Mouse (Mus musculus): ENCODE data around the gene Zfp61.

GRCm38 (mm10) chr7:24325675-24326128, 24.7 kb upstream of the Zfp61 start:
- no peak for TF ChIP-seq CTCF (IDR thresholded peaks at IDR 0.05 in 2 of 3, conservative IDR thresholded peaks at IDR 0.05 in 1 of 3; ENCODE audit: control insufficient read depth in 1 of 3, insufficient read depth in 1 of 3, low read depth in 2 of 3, low read length in 3 of 3, poor library complexity in 1 of 3, severe bottlenecking in 1 of 3)
- TF ChIP-seq NRF1 (IDR thresholded peaks at IDR 0.05; ENCODE audit: insufficient read depth, low read depth, low read length, poor library complexity, severe bottlenecking), result no peak
- TF ChIP-seq POLR2A (IDR thresholded peaks at IDR 0.05; ENCODE audit: control insufficient read depth in 1 of 2, insufficient read depth in 1 of 2, low read depth in 1 of 2, low read length in 2 of 2, poor library complexity in 1 of 2), result no peak
- no peak for TF ChIP-seq RAD21 (IDR thresholded peaks at IDR 0.05; ENCODE audit: low read depth, low read length)
- no peak for TF ChIP-seq GATA1 (IDR thresholded peaks at IDR 0.05; ENCODE audit: low read depth, low read length)
- no peak for TF ChIP-seq SMC3 (IDR thresholded peaks at IDR 0.05; ENCODE audit: low read depth, low read length)
